Mouse (Mus musculus) ovary, adult 10 weeks (tissue): ENCODE measurements around the gene Lonp2. TPM values are rescaled to one million over a fixed set of nuclear protein-coding genes. Genes with fewer than 3 reads are reported as not detected.

Source experiments
- polyA plus RNA-seq: library from polyadenylated mRNA; stranded (reverse); fragments of 350-450 nt; fragmentation: Illumina TruSeq; extraction: RNeasy Lipid Tissue Mini Kit (QIAGEN cat#74804); gene quantifications from one replicate; pipeline ENCODE4 v1.2.3, GENCODE M21; 2014

Gene Lonp2
- 59.6 TPM for polyA plus RNA-seq

GRCm38 (mm10) chr8:86623911-86624731 lies at the start of gene Lonp2:
Lonp2 (plus strand) TSS chr8:86624043.

GRCm38 (mm10) chr8:86580458-86580857 lies 43.4 kb upstream of the Lonp2 start, which contains the start of gene Abcc12:
Abcc12 (minus strand) TSS chr8:86580686.

GRCm38 (mm10) chr8:86745221-86745934 lies 121.5 kb downstream of the Lonp2 start, which contains the start of the genes Gm10638 and Siah1a:
Gm10638 (plus strand) TSS chr8:86745699.
Siah1a (minus strand) TSS chr8:86745934.

Other genes with a start within 250 kb of the Lonp2 start
- gene Abcc12, start 43.4 kb upstream of the Lonp2 start, polyA plus RNA-seq: not detected
- not detected for gene Gm10638, start 121.7 kb downstream of the Lonp2 start, polyA plus RNA-seq
- gene Siah1a, start 121.9 kb downstream of the Lonp2 start, polyA plus RNA-seq: 60.1 TPM